Mouse (Mus musculus): ENCODE results near the gene Unc13b. TPM values are rescaled to one million over a fixed set of nuclear protein-coding genes. Genes with fewer than 3 reads are reported as not detected.
A peak's percentile ranks its signal among the peaks of the same experiment; 100 is the strongest.

The Unc13b gene
- polyA plus RNA-seq, 1 experiment, result 14.5 TPM

GRCm38 (mm10) chr4:43209081-43209579 lies 150.4 kb downstream of the Unc13b start:
- Histone ChIP-seq H3K27ac (ENCODE audit: insufficient read depth, low read length) (no peak overlapping the region), H3K4me1 (ENCODE audit: control insufficient read depth, insufficient read depth, low read length) (no peaks in the 10 kb centered on the region), H3K4me3 (replicated peaks; ENCODE audit: insufficient read depth, low read depth, low read length) (no peak overlapping the region), H3K27me3 (ENCODE audit: control insufficient read depth, insufficient read depth, low read length) (no peaks in the 10 kb centered on the region)
- WGBS, result 6% methylated on average over 8 of the region's 8 CpGs
- TF ChIP-seq POLR2A (IDR thresholded peaks at IDR 0.05; ENCODE audit: borderline replicate concordance, insufficient read depth, low read length), result no peak
- TF ChIP-seq CTCF (IDR thresholded peaks at IDR 0.05; ENCODE audit: borderline replicate concordance, insufficient read depth, low read depth, low read length), result no peak
- peak in 1 of 2 experiments; percentile 0 for DNase-seq

DNA sequence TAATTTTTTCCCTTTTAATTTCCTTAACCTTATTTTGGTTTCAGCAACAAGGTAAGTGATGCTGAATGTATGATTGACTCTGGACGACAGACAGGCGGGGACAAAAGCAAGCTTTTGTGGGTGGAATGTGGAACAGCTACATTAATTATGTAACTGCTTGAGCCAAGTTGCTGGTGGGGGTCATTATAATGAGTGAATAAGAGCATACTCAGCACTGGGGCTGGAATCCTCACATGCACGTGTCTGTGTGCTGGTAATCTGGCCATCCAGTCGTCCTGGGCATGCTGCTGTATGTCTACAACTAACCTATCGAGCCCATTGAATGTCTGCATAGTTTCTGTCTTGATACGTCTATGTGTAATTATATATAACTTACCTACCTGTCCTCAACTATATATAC lies 150.9 kb downstream of the Unc13b start:
- no peaks in the 10 kb centered on the region for H3K27me3 ChIP-seq (ENCODE audit: control insufficient read depth, insufficient read depth, low read length)
- WGBS, result 31% methylated on average over 6 of the region's 6 CpGs
- no peaks in the 10 kb centered on the region for H3K4me1 ChIP-seq (ENCODE audit: control insufficient read depth, insufficient read depth, low read length)
- H3K4me3 ChIP-seq (replicated peaks; ENCODE audit: insufficient read depth, low read depth, low read length), result no peak overlapping the region
- DNase-seq, result no peak
- no peak overlapping the region for H3K27ac ChIP-seq (ENCODE audit: insufficient read depth, low read length)
- no peak for TF ChIP-seq POLR2A (IDR thresholded peaks at IDR 0.05; ENCODE audit: borderline replicate concordance, insufficient read depth, low read length)
- no peak for TF ChIP-seq CTCF (IDR thresholded peaks at IDR 0.05; ENCODE audit: borderline replicate concordance, insufficient read depth, low read depth, low read length)

- Histone ChIP-seq H3K4me3 (replicated peaks; ENCODE audit: insufficient read depth, low read depth, low read length) (no peak overlapping the region), H3K27me3 (ENCODE audit: control insufficient read depth, insufficient read depth, low read length) (no peaks in the 10 kb centered on the region), H3K27ac (ENCODE audit: insufficient read depth, low read length) (no peak overlapping the region), H3K4me1 (ENCODE audit: control insufficient read depth, insufficient read depth, low read length) (no peaks in the 10 kb centered on the region)
- no peak for DNase-seq
- 89% methylated on average over 3 of the region's 3 CpGs for WGBS
- TF ChIP-seq CTCF (IDR thresholded peaks at IDR 0.05; ENCODE audit: borderline replicate concordance, insufficient read depth, low read depth, low read length) (no peak), POLR2A (IDR thresholded peaks at IDR 0.05; ENCODE audit: borderline replicate concordance, insufficient read depth, low read length) (no peak)
These were observed 157.7 kb downstream of the Unc13b start for GRCm38 (mm10) chr4:43216491-43216890.

- no peaks in the 10 kb centered on the region for H3K27me3 ChIP-seq (ENCODE audit: control insufficient read depth, insufficient read depth, low read length)
- no peak overlapping the region for H3K4me3 ChIP-seq (replicated peaks; ENCODE audit: insufficient read depth, low read depth, low read length)
- H3K27ac ChIP-seq (ENCODE audit: insufficient read depth, low read length), result no peak overlapping the region
- WGBS, result 96% methylated on average over 1 of the region's 1 CpGs
- no peaks in the 10 kb centered on the region for H3K4me1 ChIP-seq (ENCODE audit: control insufficient read depth, insufficient read depth, low read length)
- no peak for TF ChIP-seq CTCF (IDR thresholded peaks at IDR 0.05; ENCODE audit: borderline replicate concordance, insufficient read depth, low read depth, low read length)
- no peak for TF ChIP-seq POLR2A (IDR thresholded peaks at IDR 0.05; ENCODE audit: borderline replicate concordance, insufficient read depth, low read length)
- no peak for DNase-seq
These were observed 159.2 kb downstream of the Unc13b start for GRCm38 (mm10) chr4:43217997-43218396.

DNA sequence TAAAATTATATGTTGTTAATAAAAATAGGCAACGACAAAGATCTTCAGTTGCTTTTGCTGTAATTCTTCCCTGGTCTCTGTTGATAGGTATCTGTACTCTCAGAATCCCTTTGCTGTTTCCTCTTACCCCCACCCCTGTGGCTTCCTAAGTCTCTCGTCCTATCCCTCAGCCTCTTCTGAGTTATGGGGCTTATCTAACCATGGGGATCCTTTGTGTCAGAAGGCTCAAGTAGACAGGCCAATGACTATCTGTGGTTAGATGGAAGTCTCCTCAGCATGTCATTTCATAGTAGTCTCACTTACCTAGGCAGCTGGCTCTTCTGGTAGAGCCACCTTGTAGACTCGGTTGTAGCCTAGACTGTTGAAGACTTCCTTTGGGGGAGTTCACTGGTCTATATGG lies 173.1 kb downstream of the Unc13b start:
- no peak overlapping the region for H3K27ac ChIP-seq (ENCODE audit: insufficient read depth, low read length)
- 96% methylated on average over 3 of the region's 3 CpGs for WGBS
- no peaks in the 10 kb centered on the region for H3K27me3 ChIP-seq (ENCODE audit: control insufficient read depth, insufficient read depth, low read length)
- DNase-seq, result no peak
- no peaks in the 10 kb centered on the region for H3K4me1 ChIP-seq (ENCODE audit: control insufficient read depth, insufficient read depth, low read length)
- no peak overlapping the region for H3K4me3 ChIP-seq (replicated peaks; ENCODE audit: insufficient read depth, low read depth, low read length)
- TF ChIP-seq CTCF (IDR thresholded peaks at IDR 0.05; ENCODE audit: borderline replicate concordance, insufficient read depth, low read depth, low read length), result no peak
- no peak for TF ChIP-seq POLR2A (IDR thresholded peaks at IDR 0.05; ENCODE audit: borderline replicate concordance, insufficient read depth, low read length)

- H3K4me1 ChIP-seq (ENCODE audit: control insufficient read depth, insufficient read depth, low read length), result no peaks in the 10 kb centered on the region
- no peak overlapping the region for H3K27ac ChIP-seq (ENCODE audit: insufficient read depth, low read length)
- 92% methylated on average over 1 of the region's 1 CpGs for WGBS
- DNase-seq, result no peak
- no peak for TF ChIP-seq POLR2A (IDR thresholded peaks at IDR 0.05; ENCODE audit: borderline replicate concordance, insufficient read depth, low read length)
- no peak for TF ChIP-seq CTCF (IDR thresholded peaks at IDR 0.05; ENCODE audit: borderline replicate concordance, insufficient read depth, low read depth, low read length)
- no peaks in the 10 kb centered on the region for H3K27me3 ChIP-seq (ENCODE audit: control insufficient read depth, insufficient read depth, low read length)
- H3K4me3 ChIP-seq (replicated peaks; ENCODE audit: insufficient read depth, low read depth, low read length), result no peak overlapping the region
These were observed 174.2 kb downstream of the Unc13b start for GRCm38 (mm10) chr4:43232985-43233384.

DNA sequence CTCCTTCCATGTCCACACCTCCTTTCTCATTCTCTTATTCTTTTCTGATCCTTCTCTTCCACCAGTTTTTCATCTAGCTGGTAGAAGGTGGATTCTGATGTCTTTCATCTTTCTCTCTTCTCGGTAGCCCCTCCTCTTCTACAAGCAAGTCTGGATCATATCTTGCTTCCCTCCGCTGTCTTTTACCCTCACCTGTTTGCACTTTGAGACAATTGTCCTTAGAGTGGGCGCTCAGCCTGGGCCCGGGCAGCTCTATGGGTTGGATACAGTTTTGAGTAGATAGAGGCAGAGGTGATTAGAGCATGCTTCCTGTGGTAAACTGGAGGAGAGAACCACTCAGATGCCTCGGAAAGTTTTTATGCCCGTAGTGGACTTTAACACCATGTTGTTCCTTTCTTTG lies 174.7 kb downstream of the Unc13b start:
- no peak for TF ChIP-seq POLR2A (IDR thresholded peaks at IDR 0.05; ENCODE audit: borderline replicate concordance, insufficient read depth, low read length)
- TF ChIP-seq CTCF (IDR thresholded peaks at IDR 0.05; ENCODE audit: borderline replicate concordance, insufficient read depth, low read depth, low read length), result no peak
- 96% methylated on average over 6 of the region's 6 CpGs for WGBS
- no peak overlapping the region for H3K4me3 ChIP-seq (replicated peaks; ENCODE audit: insufficient read depth, low read depth, low read length)
- no peak for DNase-seq
- H3K4me1 ChIP-seq (ENCODE audit: control insufficient read depth, insufficient read depth, low read length), result 0 out of 2 replicates have a peak, but pooled peaks cover 1% of the 10 kb centered on the region
- no peak overlapping the region for H3K27ac ChIP-seq (ENCODE audit: insufficient read depth, low read length)
- no peaks in the 10 kb centered on the region for H3K27me3 ChIP-seq (ENCODE audit: control insufficient read depth, insufficient read depth, low read length)

DNA sequence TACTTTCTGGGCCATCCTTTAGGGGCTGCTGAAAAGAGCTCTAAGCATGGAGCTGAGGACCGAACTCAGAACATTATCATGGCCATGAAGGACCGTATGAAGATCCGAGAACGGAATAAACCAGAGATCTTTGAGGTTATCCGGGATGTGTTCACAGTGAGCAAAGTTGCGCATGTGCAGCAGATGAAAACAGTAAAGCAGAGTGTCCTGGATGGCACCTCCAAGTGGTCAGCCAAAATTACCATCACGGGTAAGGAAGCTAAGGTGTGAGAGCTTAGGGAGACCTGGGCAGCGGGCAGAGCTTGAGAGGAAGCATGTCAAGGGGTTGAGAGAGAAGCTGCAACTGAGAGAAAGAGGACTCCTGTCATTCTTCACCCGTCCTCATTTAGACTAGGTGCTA lies 178.1 kb downstream of the Unc13b start:
- TF ChIP-seq CTCF (IDR thresholded peaks at IDR 0.05; ENCODE audit: borderline replicate concordance, insufficient read depth, low read depth, low read length), result no peak
- TF ChIP-seq POLR2A (IDR thresholded peaks at IDR 0.05; ENCODE audit: borderline replicate concordance, insufficient read depth, low read length), result no peak
- Histone ChIP-seq H3K4me3 (replicated peaks; ENCODE audit: insufficient read depth, low read depth, low read length) (no peak overlapping the region), H3K27me3 (ENCODE audit: control insufficient read depth, insufficient read depth, low read length) (no peaks in the 10 kb centered on the region), H3K4me1 (ENCODE audit: control insufficient read depth, insufficient read depth, low read length) (0 out of 2 replicates have a peak, but pooled peaks cover 2% of the 10 kb centered on the region), H3K27ac (ENCODE audit: insufficient read depth, low read length) (no peak overlapping the region)
- WGBS, result 97% methylated on average over 9 of the region's 9 CpGs
- no peak for DNase-seq

All from cerebellum, adult 2 months (tissue).